Mouse (Mus musculus): Measurements from ENCODE around the gene Ccl20.

Ccl20 gene

DNA sequence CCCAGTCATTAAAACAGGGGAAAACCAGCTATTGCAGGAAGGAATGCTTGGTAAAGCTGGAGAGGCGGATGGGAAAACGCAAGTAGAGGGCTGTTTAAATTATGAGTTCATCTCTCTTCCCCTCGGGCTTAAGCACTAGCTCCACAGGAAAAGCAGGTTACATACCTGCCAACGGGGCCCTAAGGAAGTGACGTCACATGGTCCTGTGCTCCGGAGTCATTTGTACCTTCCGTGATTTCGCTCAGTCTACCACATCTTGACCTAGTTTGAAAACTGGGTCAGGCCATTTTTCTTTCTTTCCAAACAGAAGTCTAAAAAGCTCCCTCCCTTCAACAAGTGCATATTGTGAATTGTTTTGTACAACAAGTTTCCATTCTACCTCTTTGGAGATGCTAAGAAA lies 21.3 kb downstream of the Ccl20 start:
- ATAC-seq (ENCODE audit: insufficient number of reproducible peaks, low FRiP score, low TSS enrichment) = no peak

GRCm38 (mm10) chr1:83138721-83139120 lies 22.2 kb downstream of the Ccl20 start:
- no peak for ATAC-seq (ENCODE audit: insufficient number of reproducible peaks, low FRiP score, low TSS enrichment)

- ATAC-seq (ENCODE audit: insufficient number of reproducible peaks, low FRiP score, low TSS enrichment) = no peak
These were observed 24.9 kb downstream of the Ccl20 start for GRCm38 (mm10) chr1:83141510-83141909.

- no peak for ATAC-seq (ENCODE audit: insufficient number of reproducible peaks, low FRiP score, low TSS enrichment)
These were observed 25.5 kb downstream of the Ccl20 start for GRCm38 (mm10) chr1:83142055-83142454.

DNA sequence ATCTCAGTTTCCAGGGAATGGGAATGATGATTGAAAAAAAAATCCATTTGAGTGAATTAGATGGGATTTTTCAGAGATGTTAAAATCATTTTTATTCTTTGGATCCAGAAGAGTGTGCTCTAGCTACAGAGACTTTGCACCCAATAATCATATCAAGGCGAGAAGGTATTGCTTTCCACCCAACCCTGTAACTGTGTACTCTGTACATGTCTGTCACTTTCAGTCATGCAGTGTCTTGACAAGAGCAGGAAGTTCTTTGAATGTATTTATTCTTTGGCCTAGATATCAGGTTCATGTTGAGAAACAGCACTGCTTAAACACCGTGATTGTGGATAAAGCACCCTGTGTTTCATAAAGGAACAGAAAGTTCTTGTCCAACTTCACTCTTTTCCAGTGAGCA lies 30.0 kb downstream of the Ccl20 start:
- ATAC-seq (ENCODE audit: insufficient number of reproducible peaks, low FRiP score, low TSS enrichment) = no peak

DNA sequence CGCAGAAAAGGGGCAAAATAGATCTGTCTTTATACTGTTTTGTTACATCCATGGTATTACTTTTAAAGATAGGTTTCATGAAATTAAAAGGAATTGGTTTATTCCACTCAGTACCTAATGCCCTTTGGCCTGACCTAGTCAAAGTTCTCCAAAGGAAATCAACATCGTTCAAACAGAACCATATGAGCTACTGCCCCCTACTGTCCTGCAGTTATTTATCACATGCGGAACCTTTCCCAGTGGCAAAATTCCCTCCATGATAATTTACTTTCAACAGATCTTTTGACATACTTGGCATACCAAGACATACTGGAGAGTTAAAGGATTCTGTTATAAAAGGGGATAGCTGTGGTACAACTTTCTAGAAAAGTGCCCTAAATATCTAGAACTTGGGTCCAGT lies 33.7 kb downstream of the Ccl20 start:
- ATAC-seq (ENCODE audit: insufficient number of reproducible peaks, low FRiP score, low TSS enrichment) = no peak

DNA sequence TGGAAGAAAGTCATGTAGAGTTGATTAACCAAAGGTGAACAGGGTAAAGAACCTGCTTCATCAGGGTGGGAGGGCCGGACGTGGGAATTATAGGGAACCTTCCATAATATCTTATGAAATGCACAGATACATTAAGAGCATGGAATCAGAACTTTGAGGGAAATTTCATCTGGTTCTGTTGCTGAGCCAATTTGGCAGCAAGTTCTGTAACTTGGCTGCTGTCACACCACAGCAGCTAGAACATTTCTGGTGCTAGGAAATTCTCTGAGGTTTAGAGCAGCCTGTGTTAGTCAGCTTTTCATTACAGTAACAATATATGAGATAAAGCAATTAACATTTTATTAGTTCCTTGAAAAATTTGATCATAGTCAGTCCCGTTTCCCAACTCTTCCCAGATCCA lies 36.4 kb downstream of the Ccl20 start:
- no peak for ATAC-seq (ENCODE audit: insufficient number of reproducible peaks, low FRiP score, low TSS enrichment)

GRCm38 (mm10) chr1:83156876-83157275 lies 40.3 kb downstream of the Ccl20 start:
- ATAC-seq (ENCODE audit: insufficient number of reproducible peaks, low FRiP score, low TSS enrichment) = no peak

DNA sequence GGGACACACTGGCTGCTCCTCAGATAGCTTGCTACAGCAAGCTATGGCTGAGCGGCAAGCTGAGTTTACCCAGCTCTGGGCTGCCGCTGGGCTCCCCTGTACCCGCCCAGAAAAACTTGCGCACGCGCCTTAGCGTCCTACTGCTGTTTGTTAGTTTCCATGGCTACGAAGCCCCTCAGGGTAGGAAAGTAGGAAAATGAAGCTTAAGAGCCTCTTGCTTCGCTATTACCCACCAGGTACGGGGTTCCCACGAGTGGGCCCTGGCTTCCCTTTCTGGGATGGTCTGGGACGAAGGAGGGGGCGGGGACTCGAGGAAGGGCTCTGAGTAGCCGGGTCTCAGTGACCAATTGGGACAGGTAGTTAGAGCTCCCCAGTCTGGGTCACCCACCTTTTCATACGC lies 43.0 kb downstream of the Ccl20 start, which contains the start of gene Daw1:
Gene Daw1, plus strand, starts transcription at position 150 of the 400 bp plus-strand sequence.
- ATAC-seq (ENCODE audit: insufficient number of reproducible peaks, low FRiP score, low TSS enrichment) = peak; percentile 84; the same call in 1 of the 2 replicates

DNA sequence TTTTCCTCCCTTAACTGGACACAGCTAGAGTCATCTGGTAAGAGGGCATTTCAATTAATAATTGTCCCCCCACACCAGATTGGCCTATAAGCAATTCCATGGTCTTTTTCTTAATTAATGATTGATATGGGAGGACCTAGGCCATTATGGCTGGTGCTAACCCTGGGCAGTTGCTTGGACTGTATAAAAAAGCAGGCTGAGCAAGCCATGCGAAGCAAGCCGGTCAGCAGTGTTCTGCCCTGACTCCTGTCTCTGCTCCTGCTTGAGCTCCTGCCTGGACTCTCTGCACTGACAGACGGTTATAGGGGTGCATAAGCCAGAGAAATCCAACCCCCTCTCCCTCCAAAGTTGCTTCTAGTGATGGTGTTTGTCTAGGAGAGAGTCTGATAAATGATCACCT lies 45.1 kb downstream of the Ccl20 start:
- no peak for ATAC-seq (ENCODE audit: insufficient number of reproducible peaks, low FRiP score, low TSS enrichment)

- ATAC-seq (ENCODE audit: insufficient number of reproducible peaks, low FRiP score, low TSS enrichment) = no peak
These were observed 47.5 kb downstream of the Ccl20 start for GRCm38 (mm10) chr1:83164027-83164426.

All from cerebellum, adult (tissue).